Mouse (Mus musculus): ENCODE results near the gene Prph2.

DNA sequence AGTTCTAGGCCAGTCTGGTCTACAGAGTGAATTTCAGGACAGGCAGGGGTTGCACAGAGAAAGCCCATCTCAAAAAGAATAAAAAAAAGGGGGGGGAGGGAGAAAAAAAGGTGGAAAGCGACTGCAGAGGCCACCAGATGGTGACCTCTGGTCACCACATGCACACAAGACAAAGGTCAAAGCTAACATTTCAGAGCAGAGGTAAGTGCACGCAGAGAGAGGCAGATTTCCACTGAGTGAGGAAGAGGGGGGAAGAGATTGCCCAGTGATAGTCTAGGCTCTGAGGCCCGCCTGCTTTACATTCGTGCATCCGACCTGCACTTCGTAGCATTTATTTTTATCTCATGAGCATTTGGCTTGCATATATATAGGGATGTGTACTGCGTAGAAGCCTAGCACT is 37.5 kb upstream of the Prph2 start:
- TF ChIP-seq TAL1 (conservative IDR thresholded peaks at IDR 0.05; ENCODE audit: low read depth, low read length) (no peak), GATA1 (IDR thresholded peaks at IDR 0.05; ENCODE audit: borderline replicate concordance, low read length) (no peak)
